In genomic region chr15:91338350-91338749, GRCm38 (mm10) we compare ENCODE assay signal across 17 mouse cellular contexts.
DNase-seq lines count a peak whose midpoint lies in the region; ATAC-seq and TF ChIP-seq lines count a peak whose summit lies in the region.
"Had no signal": no experiment of that assay in that cellular context is flagged by ENCODE, and none has a peak within 500 bp of the region (broad histone marks: within the 10 kb centered on the region; RNA-seq: fewer than 3 reads in every experiment).

No protein-coding gene starts in this region.

- H3K9me3 ChIP-seq in hindbrain, embryonic 11.5 days (ENCODE audit: control insufficient read depth, low read length) = no peaks in the 10 kb centered on the region
- no peaks in the 10 kb centered on the region for H3K9me3 ChIP-seq in hindbrain, embryonic 14.5 days (ENCODE audit: control insufficient read depth, low read length)
- no peaks in the 10 kb centered on the region for H3K9me3 ChIP-seq in liver, embryonic 14.5 days (ENCODE audit: control insufficient read depth, low read length)
- no peaks in the 10 kb centered on the region for H3K9me3 ChIP-seq in liver, embryonic 12.5 days (replicated peaks)
- H3K9me3 ChIP-seq: embryonic facial prominence, embryonic 10.5 days; limb, embryonic 15.5 days; neural tube, embryonic 12.5 days; stomach, embryonic 15.5 days had no signal

- no peak overlapping the region for H3K9ac ChIP-seq in hindbrain, embryonic 11.5 days (ENCODE audit: low read depth, low read length)
- H3K9ac ChIP-seq in hindbrain, embryonic 14.5 days = no peak overlapping the region
- H3K9ac ChIP-seq in liver, embryonic 14.5 days (replicated peaks) = no peak overlapping the region
- H3K9ac ChIP-seq in liver, embryonic 12.5 days = no peak overlapping the region
- H3K9ac ChIP-seq: limb, embryonic 15.5 days; neural tube, embryonic 12.5 days; stomach, embryonic 15.5 days had no signal

- TF ChIP-seq CTCF in liver, embryonic 14.5 days (IDR thresholded peaks at IDR 0.05; ENCODE audit: low read depth) = peak; percentile 40; the same call in 1 of the 2 replicates
- TF ChIP-seq CTCF in bone marrow macrophage, adult 2 months (IDR thresholded peaks at IDR 0.05; ENCODE audit: low read depth, low read length) = peak; percentile 51; the same call in 1 of the 2 replicates

- H3K4me1 ChIP-seq in hindbrain, embryonic 11.5 days (replicated peaks; ENCODE audit: control insufficient read depth, insufficient read depth, low read length) = no peaks in the 10 kb centered on the region
- H3K4me1 ChIP-seq in hindbrain, embryonic 14.5 days (replicated peaks; ENCODE audit: control insufficient read depth, insufficient read depth, low read length) = peaks cover 3% of the 10 kb centered on the region; the same call in 1 of the 2 replicates
- no peaks in the 10 kb centered on the region for H3K4me1 ChIP-seq in liver, embryonic 14.5 days (replicated peaks; ENCODE audit: control insufficient read depth in 2 of 2, insufficient read depth in 2 of 2, low read length in 1 of 2)
- H3K4me1 ChIP-seq in liver, embryonic 12.5 days = no peaks in the 10 kb centered on the region
- H3K4me1 ChIP-seq in bone marrow macrophage, adult 2 months (ENCODE audit: control insufficient read depth, insufficient read depth, low read length) = no peaks in the 10 kb centered on the region
- H3K4me1 ChIP-seq: embryonic facial prominence, embryonic 10.5 days; limb, embryonic 15.5 days; neural tube, embryonic 12.5 days; stomach, embryonic 15.5 days had no signal

- no peaks in the 10 kb centered on the region for H3K36me3 ChIP-seq in hindbrain, embryonic 11.5 days (ENCODE audit: control insufficient read depth, insufficient read depth, low read length)
- no peaks in the 10 kb centered on the region for H3K36me3 ChIP-seq in hindbrain, embryonic 14.5 days (replicated peaks; ENCODE audit: control insufficient read depth, insufficient read depth)
- H3K36me3 ChIP-seq in liver, embryonic 14.5 days (replicated peaks; ENCODE audit: control insufficient read depth, insufficient read depth, low read depth) = no peaks in the 10 kb centered on the region
- H3K36me3 ChIP-seq in liver, embryonic 12.5 days = no peaks in the 10 kb centered on the region
- H3K36me3 ChIP-seq: embryonic facial prominence, embryonic 10.5 days; limb, embryonic 15.5 days; neural tube, embryonic 12.5 days; stomach, embryonic 15.5 days had no signal

- TF ChIP-seq EP300 in liver, embryonic 14.5 days (IDR thresholded peaks at IDR 0.05; ENCODE audit: low read depth) = no peak

- peak; percentile 7 for DNase-seq in hindbrain, embryonic 11.5 days (ENCODE audit: low spot score)
- DNase-seq in hindbrain, embryonic 14.5 days (ENCODE audit: low spot score) = no peak
- DNase-seq in liver, embryonic 14.5 days (ENCODE audit: low read depth in 3 of 3, low spot score in 3 of 3) = no peak
- peak; percentile 23 for DNase-seq in ES-CJ7 (ENCODE audit: low read depth, low spot score)
- no peak for DNase-seq in heart, adult 9 months (ENCODE audit: low spot score in 2 of 2)
- DNase-seq: heart, adult 18-20 months; lung, postnatal 36 days; thymus, postnatal 36 days had no signal

- no peaks in the 10 kb centered on the region for H3K27me3 ChIP-seq in hindbrain, embryonic 11.5 days (ENCODE audit: control insufficient read depth, insufficient read depth, low read length)
- H3K27me3 ChIP-seq in hindbrain, embryonic 14.5 days (ENCODE audit: control insufficient read depth, insufficient read depth, low read length) = no peaks in the 10 kb centered on the region
- H3K27me3 ChIP-seq in liver, embryonic 14.5 days (ENCODE audit: control insufficient read depth, insufficient read depth, low read length) = no peaks in the 10 kb centered on the region
- H3K27me3 ChIP-seq in liver, embryonic 12.5 days (replicated peaks) = no peaks in the 10 kb centered on the region
- H3K27me3 ChIP-seq: CH12.LX; limb, embryonic 15.5 days; neural tube, embryonic 12.5 days; stomach, embryonic 15.5 days had no signal

- no peak for ATAC-seq in hindbrain, embryonic 11.5 days (ENCODE audit: low FRiP score)
- ATAC-seq in hindbrain, embryonic 14.5 days (ENCODE audit: low FRiP score) = no peak
- ATAC-seq in liver, embryonic 14.5 days (ENCODE audit: insufficient read depth) = no peak
- no peak for ATAC-seq in liver, embryonic 12.5 days
- ATAC-seq: inflammation-experienced regulatory T-cells, adult 6 months; midbrain, embryonic 16.5 days had no signal

- TF ChIP-seq POLR2A in bone marrow macrophage, adult 2 months (IDR thresholded peaks at IDR 0.05; ENCODE audit: borderline replicate concordance, low read depth, low read length) = no peak

- no peak overlapping the region for H3K4me3 ChIP-seq in hindbrain, embryonic 11.5 days (ENCODE audit: low read depth, low read length)
- H3K4me3 ChIP-seq in hindbrain, embryonic 14.5 days (replicated peaks; ENCODE audit: low read length) = no peak overlapping the region
- H3K4me3 ChIP-seq in liver, embryonic 14.5 days (ENCODE audit: insufficient read depth in 1 of 2, low read depth in 2 of 2, low read length in 2 of 2) = no peak overlapping the region
- no peak overlapping the region for H3K4me3 ChIP-seq in liver, embryonic 12.5 days
- H3K4me3 ChIP-seq in bone marrow macrophage, adult 2 months (ENCODE audit: insufficient read depth, low read length) = no peak overlapping the region
- H3K4me3 ChIP-seq: embryonic facial prominence, embryonic 10.5 days; limb, embryonic 15.5 days; neural tube, embryonic 12.5 days; stomach, embryonic 15.5 days had no signal

- WGBS in hindbrain, embryonic 11.5 days = 80% methylated on average over 1 of the region's 1 CpGs
- WGBS in hindbrain, embryonic 14.5 days = 76% methylated on average over 1 of the region's 1 CpGs
- WGBS in liver, embryonic 14.5 days (ENCODE audit: insufficient replicate concordance) = 56% methylated on average over 1 of the region's 1 CpGs
- 38% methylated on average over 1 of the region's 1 CpGs for WGBS in liver, embryonic 12.5 days (ENCODE audit: insufficient replicate concordance)

- no peak overlapping the region for H3K4me2 ChIP-seq in hindbrain, embryonic 11.5 days (replicated peaks; ENCODE audit: low read depth, low read length)
- H3K4me2 ChIP-seq in hindbrain, embryonic 14.5 days (replicated peaks) = no peak overlapping the region
- H3K4me2 ChIP-seq in liver, embryonic 14.5 days (ENCODE audit: low read depth) = no peak overlapping the region
- H3K4me2 ChIP-seq in liver, embryonic 12.5 days = no peak overlapping the region
- H3K4me2 ChIP-seq: limb, embryonic 15.5 days; neural tube, embryonic 12.5 days; stomach, embryonic 15.5 days had no signal

- no peak overlapping the region for H3K27ac ChIP-seq in hindbrain, embryonic 11.5 days (ENCODE audit: low read depth, low read length)
- H3K27ac ChIP-seq in hindbrain, embryonic 14.5 days = no peak overlapping the region
- H3K27ac ChIP-seq in liver, embryonic 14.5 days = no peak overlapping the region
- H3K27ac ChIP-seq in liver, embryonic 12.5 days = no peak overlapping the region
- H3K27ac ChIP-seq in bone marrow macrophage, adult 2 months (ENCODE audit: insufficient read depth, low read depth, low read length) = no peak overlapping the region
- H3K27ac ChIP-seq: embryonic facial prominence, embryonic 10.5 days; limb, embryonic 15.5 days; neural tube, embryonic 12.5 days; stomach, embryonic 15.5 days had no signal

Comparison
In these comparisons a context has a peak if more than half of its experiments do, and no peak if none do; other contexts are left out.
1. DNase-seq: peak in hindbrain, embryonic 11.5 days (single experiment) and ES-CJ7 (single experiment); none in hindbrain, embryonic 14.5 days (single experiment), liver, embryonic 14.5 days (0 of 3) and heart, adult 9 months (0 of 2).